Mouse (Mus musculus) myocyte (in vitro differentiated cells): Measurements from ENCODE around the gene Rpl38.

Experiments
- CEBPB ChIP-seq: IDR thresholded peaks from 2 replicates; pipeline ENCODE4 v1.6.1; 2011; ENCODE audit warnings: mild to moderate bottlenecking, moderate library complexity; ENCODE audit not compliant: poor library complexity, insufficient read depth, severe bottlenecking
- E2F4 ChIP-seq: IDR thresholded peaks from one replicate; pipeline ENCODE4 v1.6.1; 2011; ENCODE audit warnings: mild to moderate bottlenecking, control low read depth, moderate library complexity; ENCODE audit not compliant: insufficient read depth
- MAX ChIP-seq: IDR thresholded peaks from one replicate; pipeline ENCODE4 v1.6.1; 2011; ENCODE audit warnings: low read depth, mild to moderate bottlenecking, control low read depth
- MYOD1 ChIP-seq, 3 experiments: IDR thresholded peaks; one replicate each; pipeline ENCODE4 v1.6.1; 2011; ENCODE audit warnings: control low read depth in 2 of 3, low read depth in 2 of 3, mild to moderate bottlenecking in 2 of 3, moderate library complexity in 1 of 3; ENCODE audit not compliant: insufficient read length in 2 of 3, control insufficient read depth in 1 of 3
- MYOG ChIP-seq, 3 experiments: IDR thresholded peaks; one replicate each; pipeline ENCODE4 v1.6.1; 2011; ENCODE audit warnings: control low read depth in 2 of 3, low read depth in 2 of 3, mild to moderate bottlenecking in 2 of 3; ENCODE audit not compliant: insufficient read length in 2 of 3, control insufficient read depth in 1 of 3, insufficient read depth in 1 of 3
- POLR2A ChIP-seq: IDR thresholded peaks from one replicate; pipeline ENCODE4 v1.6.1; 2011; ENCODE audit warnings: low read depth, mild to moderate bottlenecking, control low read depth, moderate library complexity; ENCODE audit not compliant: insufficient read length
- POLR2AphosphoS2 ChIP-seq: IDR thresholded peaks from one replicate; pipeline ENCODE4 v1.6.1; 2011; ENCODE audit warnings: low read depth, control low read depth; ENCODE audit not compliant: insufficient read length
- REST ChIP-seq: IDR thresholded peaks from one replicate; pipeline ENCODE4 v1.6.1; 2011; ENCODE audit warnings: mild to moderate bottlenecking, control low read depth, moderate library complexity; ENCODE audit not compliant: insufficient read depth, insufficient read length
- SRF ChIP-seq: IDR thresholded peaks from one replicate; pipeline ENCODE4 v1.6.1; 2011; ENCODE audit warnings: low read depth; ENCODE audit not compliant: control insufficient read depth, insufficient read length
- TCF12 ChIP-seq: IDR thresholded peaks from one replicate; pipeline ENCODE4 v1.6.1; 2011; ENCODE audit warnings: mild to moderate bottlenecking, control low read depth; ENCODE audit not compliant: poor library complexity, insufficient read depth, severe bottlenecking
- TCF3 ChIP-seq: IDR thresholded peaks from one replicate; pipeline ENCODE4 v1.6.1; 2011; ENCODE audit warnings: low read depth, control low read depth; ENCODE audit not compliant: insufficient read length
- USF1 ChIP-seq: IDR thresholded peaks from one replicate; pipeline ENCODE4 v1.6.1; 2011; ENCODE audit warnings: low read depth, mild to moderate bottlenecking, control low read depth, moderate library complexity

DNA sequence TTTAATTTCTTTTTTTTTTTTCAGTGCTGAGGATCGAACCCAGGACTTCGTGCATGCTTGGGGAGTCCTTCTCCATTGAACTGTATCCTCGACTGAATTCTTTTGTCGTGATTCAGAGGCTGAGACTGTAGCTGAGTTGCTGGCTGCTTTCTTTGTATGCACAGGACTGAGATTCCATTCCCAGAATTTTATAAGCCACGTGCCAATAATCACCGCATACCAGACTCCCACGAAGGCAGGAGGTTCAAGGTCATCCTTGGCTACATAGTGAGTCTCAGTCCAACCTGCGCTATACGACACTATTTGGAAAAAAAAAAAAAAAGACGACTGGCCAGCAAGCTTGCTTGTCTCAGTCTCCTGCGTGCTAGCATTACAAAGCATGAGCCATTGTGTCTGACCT, 25.4 kb upstream of the Rpl38 start:
- no peak for TF ChIP-seq MYOG (IDR thresholded peaks at IDR 0.05; ENCODE audit: control insufficient read depth in 1 of 3, insufficient read depth in 1 of 3, insufficient read length in 2 of 3, low read depth in 2 of 3)
- TF ChIP-seq POLR2A, result no peak
- TF ChIP-seq POLR2AphosphoS2, result no peak
- no peak for TF ChIP-seq USF1
- TF ChIP-seq CEBPB, result no peak
- no peak for TF ChIP-seq REST
- no peak for TF ChIP-seq TCF12
- TF ChIP-seq MYOD1 (IDR thresholded peaks at IDR 0.05; ENCODE audit: control insufficient read depth in 1 of 3, insufficient read length in 2 of 3, low read depth in 2 of 3), result no peak
- TF ChIP-seq MAX, result no peak
- TF ChIP-seq TCF3, result no peak
- TF ChIP-seq E2F4, result no peak
- no peak for TF ChIP-seq SRF
